Mouse (Mus musculus) neutrophil, adult 59 days (primary cell): ENCODE data around the gene Gm13698. TPM values are rescaled to one million over a fixed set of nuclear protein-coding genes. Genes with fewer than 3 reads are reported as not detected.

Experiments
- total RNA-seq, 2 experiments: library from RNA; stranded (reverse); gene quantifications; 1 replicate in 1 of 2; 2 replicates in 1 of 2; pipeline ENCODE4 v1.2.4; 2023

Gene Gm13698
- total RNA-seq, result 1 to 10 TPM in 1 of 2 experiments, under 1 TPM in 1; 0.98 to 1.7 TPM

DNA sequence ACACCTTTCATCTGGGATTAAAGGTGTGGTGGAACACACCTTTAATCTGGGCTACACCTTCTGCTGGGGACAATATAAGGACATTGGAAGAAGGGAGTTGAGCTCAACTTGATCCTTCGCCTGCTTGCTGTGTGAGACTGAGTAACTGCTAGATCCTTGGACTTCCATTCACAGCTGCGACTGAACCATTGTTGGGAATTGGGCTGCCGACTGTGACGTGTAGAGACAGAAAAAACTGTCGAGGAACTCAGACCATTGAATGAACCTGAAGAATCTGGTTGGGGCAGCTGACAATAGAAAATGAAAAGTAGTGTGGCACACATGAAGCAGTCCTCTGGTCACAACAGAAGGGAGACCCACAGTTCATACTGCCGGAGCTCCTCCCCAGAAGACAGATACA is at the start of gene Gm13698:
Gene Gm13698, plus strand, starts transcription at position 301 of the 400 bp plus-strand sequence.

DNA sequence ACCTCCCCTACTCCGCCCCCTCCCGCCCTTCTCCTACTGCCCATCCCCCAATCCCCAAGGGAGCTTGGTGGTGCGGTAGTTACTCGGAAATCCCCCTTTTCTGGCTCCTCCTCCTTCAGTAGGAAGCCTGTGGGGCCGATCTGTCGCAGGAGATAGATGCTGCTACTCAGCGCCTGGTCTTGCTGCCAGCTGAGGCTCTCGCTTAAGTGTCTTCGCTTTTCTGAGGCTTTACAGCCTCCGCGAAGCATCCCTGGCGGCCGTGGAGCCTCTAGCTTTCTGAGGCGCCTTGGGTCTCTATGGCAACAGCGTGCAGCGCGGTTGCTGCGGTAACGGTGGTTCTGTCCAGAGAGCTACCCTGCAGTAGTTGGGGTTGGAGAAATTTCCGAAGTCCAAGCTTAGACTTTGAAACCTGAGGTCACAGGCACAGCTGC is 14.5 kb upstream of the Gm13698 start, which contains the start of gene Zswim2:
Gene Zswim2, minus strand, starts transcription at position 298 of the 431 bp plus-strand sequence.

DNA sequence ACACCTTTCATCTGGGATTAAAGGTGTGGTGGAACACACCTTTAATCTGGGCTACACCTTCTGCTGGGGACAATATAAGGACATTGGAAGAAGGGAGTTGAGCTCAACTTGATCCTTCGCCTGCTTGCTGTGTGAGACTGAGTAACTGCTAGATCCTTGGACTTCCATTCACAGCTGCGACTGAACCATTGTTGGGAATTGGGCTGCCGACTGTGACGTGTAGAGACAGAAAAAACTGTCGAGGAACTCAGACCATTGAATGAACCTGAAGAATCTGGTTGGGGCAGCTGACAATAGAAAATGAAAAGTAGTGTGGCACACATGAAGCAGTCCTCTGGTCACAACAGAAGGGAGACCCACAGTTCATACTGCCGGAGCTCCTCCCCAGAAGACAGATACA is 5.7 kb downstream of the Gm13698 start, which contains the start of gene Gm13693:
Gene Gm13693, plus strand, starts transcription at position 301 of the 400 bp plus-strand sequence.

DNA sequence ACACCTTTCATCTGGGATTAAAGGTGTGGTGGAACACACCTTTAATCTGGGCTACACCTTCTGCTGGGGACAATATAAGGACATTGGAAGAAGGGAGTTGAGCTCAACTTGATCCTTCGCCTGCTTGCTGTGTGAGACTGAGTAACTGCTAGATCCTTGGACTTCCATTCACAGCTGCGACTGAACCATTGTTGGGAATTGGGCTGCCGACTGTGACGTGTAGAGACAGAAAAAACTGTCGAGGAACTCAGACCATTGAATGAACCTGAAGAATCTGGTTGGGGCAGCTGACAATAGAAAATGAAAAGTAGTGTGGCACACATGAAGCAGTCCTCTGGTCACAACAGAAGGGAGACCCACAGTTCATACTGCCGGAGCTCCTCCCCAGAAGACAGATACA is 11.5 kb downstream of the Gm13698 start, which contains the start of gene Gm13695:
Gene Gm13695, plus strand, starts transcription at position 301 of the 400 bp plus-strand sequence.

DNA sequence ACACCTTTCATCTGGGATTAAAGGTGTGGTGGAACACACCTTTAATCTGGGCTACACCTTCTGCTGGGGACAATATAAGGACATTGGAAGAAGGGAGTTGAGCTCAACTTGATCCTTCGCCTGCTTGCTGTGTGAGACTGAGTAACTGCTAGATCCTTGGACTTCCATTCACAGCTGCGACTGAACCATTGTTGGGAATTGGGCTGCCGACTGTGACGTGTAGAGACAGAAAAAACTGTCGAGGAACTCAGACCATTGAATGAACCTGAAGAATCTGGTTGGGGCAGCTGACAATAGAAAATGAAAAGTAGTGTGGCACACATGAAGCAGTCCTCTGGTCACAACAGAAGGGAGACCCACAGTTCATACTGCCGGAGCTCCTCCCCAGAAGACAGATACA is 17.3 kb downstream of the Gm13698 start, which contains the start of gene Gm13696:
Gene Gm13696, plus strand, starts transcription at position 301 of the 400 bp plus-strand sequence.

DNA sequence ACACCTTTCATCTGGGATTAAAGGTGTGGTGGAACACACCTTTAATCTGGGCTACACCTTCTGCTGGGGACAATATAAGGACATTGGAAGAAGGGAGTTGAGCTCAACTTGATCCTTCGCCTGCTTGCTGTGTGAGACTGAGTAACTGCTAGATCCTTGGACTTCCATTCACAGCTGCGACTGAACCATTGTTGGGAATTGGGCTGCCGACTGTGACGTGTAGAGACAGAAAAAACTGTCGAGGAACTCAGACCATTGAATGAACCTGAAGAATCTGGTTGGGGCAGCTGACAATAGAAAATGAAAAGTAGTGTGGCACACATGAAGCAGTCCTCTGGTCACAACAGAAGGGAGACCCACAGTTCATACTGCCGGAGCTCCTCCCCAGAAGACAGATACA is 23.1 kb downstream of the Gm13698 start, which contains the start of gene Gm13694:
Gene Gm13694, plus strand, starts transcription at position 301 of the 400 bp plus-strand sequence.

DNA sequence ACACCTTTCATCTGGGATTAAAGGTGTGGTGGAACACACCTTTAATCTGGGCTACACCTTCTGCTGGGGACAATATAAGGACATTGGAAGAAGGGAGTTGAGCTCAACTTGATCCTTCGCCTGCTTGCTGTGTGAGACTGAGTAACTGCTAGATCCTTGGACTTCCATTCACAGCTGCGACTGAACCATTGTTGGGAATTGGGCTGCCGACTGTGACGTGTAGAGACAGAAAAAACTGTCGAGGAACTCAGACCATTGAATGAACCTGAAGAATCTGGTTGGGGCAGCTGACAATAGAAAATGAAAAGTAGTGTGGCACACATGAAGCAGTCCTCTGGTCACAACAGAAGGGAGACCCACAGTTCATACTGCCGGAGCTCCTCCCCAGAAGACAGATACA is 28.9 kb downstream of the Gm13698 start, which contains the start of gene Gm13697:
Gene Gm13697, plus strand, starts transcription at position 301 of the 400 bp plus-strand sequence.

DNA sequence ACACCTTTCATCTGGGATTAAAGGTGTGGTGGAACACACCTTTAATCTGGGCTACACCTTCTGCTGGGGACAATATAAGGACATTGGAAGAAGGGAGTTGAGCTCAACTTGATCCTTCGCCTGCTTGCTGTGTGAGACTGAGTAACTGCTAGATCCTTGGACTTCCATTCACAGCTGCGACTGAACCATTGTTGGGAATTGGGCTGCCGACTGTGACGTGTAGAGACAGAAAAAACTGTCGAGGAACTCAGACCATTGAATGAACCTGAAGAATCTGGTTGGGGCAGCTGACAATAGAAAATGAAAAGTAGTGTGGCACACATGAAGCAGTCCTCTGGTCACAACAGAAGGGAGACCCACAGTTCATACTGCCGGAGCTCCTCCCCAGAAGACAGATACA is 34.8 kb downstream of the Gm13698 start, which contains the start of gene Gm13691:
Gene Gm13691, plus strand, starts transcription at position 301 of the 400 bp plus-strand sequence.

Other genes with a start within 250 kb of the Gm13698 start
- gene Itgav, start 231.3 kb upstream of the Gm13698 start, total RNA-seq, result 10 to 100 TPM; 35.2 to 38.3 TPM
- not detected for gene Fam171b, start 143.1 kb upstream of the Gm13698 start, total RNA-seq
- gene Zswim2, start 14.5 kb upstream of the Gm13698 start, total RNA-seq, result not detected
- gene Gm13693, start 5.8 kb downstream of the Gm13698 start, total RNA-seq, result 1 to 10 TPM in 1 of 2 experiments, under 1 TPM in 1; 0.98 to 1.7 TPM
- under 1 TPM in 1 of 2 experiments, not detected in 1; 0.98 TPM for gene Gm13695, start 11.6 kb downstream of the Gm13698 start, total RNA-seq
- 1 to 10 TPM in 1 of 2 experiments, under 1 TPM in 1; 0.98 to 1.7 TPM for gene Gm13696, start 17.4 kb downstream of the Gm13698 start, total RNA-seq
- 1 to 10 TPM in 1 of 2 experiments, under 1 TPM in 1; 0.98 to 1.7 TPM for gene Gm13694, start 23.2 kb downstream of the Gm13698 start, total RNA-seq
- 1 to 10 TPM in 1 of 2 experiments, under 1 TPM in 1; 0.98 to 1.7 TPM for gene Gm13697, start 29.1 kb downstream of the Gm13698 start, total RNA-seq
- 1 to 10 TPM in 1 of 2 experiments, under 1 TPM in 1; 0.98 to 1.7 TPM for gene Gm13691, start 34.9 kb downstream of the Gm13698 start, total RNA-seq